Mouse (Mus musculus) heart, adult 9 months (tissue): ENCODE results near the gene Gpatch4.

Experiments used
- DNase-seq, 2 experiments: peaks; one replicate each; pipeline ENCODE4 v3.0.0; 2022; ENCODE audit warnings: low spot score in 2 of 2

Gpatch4 gene

GRCm38 (mm10) chr3:88030608-88031395 is 12.1 kb upstream of the Gpatch4 start:
- peak; percentile 33 to 47 for DNase-seq

GRCm38 (mm10) chr3:88033506-88033905 is 9.4 kb upstream of the Gpatch4 start:
- no peak for DNase-seq

GRCm38 (mm10) chr3:88035561-88036293 is 7.2 kb upstream of the Gpatch4 start:
- DNase-seq = no peak

- no peak for DNase-seq
Measured at GRCm38 (mm10) chr3:88049532-88049931, 6.6 kb downstream of the Gpatch4 start.

- no peak for DNase-seq
Measured at GRCm38 (mm10) chr3:88057030-88057429, 14.1 kb downstream of the Gpatch4 start.

GRCm38 (mm10) chr3:88057902-88058696 is 15.2 kb downstream of the Gpatch4 start, which contains the start of gene Naxe:
Naxe (minus strand) TSS chr3:88058495.
- DNase-seq = peak; percentile 73 to 81

GRCm38 (mm10) chr3:88068386-88068785 is 25.5 kb downstream of the Gpatch4 start:
- no peak for DNase-seq

GRCm38 (mm10) chr3:88071783-88072182 is 28.9 kb downstream of the Gpatch4 start:
- DNase-seq = peak; percentile 67 to 83

GRCm38 (mm10) chr3:88073631-88074030 is 30.7 kb downstream of the Gpatch4 start:
- no peak for DNase-seq

DNA sequence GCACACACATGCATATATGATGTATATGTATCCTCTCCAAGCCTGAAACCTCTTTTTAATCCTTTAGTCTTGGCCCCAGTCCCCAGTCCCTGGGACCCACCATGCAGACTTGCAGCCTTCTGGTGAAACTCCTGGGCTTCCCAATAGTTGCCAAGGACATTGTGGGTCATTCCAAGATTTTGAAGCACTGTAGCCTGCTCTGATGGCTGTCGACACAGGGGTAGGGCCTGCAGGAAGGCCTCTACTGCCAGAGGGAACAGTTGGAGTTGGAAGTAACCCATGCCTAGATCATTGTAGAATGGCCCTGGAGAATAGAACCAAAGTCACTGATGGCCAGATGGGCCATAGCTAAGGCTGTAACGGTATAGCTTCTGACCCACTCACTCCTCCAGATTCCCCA is 31.4 kb downstream of the Gpatch4 start:
- DNase-seq = no peak

- DNase-seq = no peak
Measured at GRCm38 (mm10) chr3:88074766-88075165, 31.9 kb downstream of the Gpatch4 start.

DNA sequence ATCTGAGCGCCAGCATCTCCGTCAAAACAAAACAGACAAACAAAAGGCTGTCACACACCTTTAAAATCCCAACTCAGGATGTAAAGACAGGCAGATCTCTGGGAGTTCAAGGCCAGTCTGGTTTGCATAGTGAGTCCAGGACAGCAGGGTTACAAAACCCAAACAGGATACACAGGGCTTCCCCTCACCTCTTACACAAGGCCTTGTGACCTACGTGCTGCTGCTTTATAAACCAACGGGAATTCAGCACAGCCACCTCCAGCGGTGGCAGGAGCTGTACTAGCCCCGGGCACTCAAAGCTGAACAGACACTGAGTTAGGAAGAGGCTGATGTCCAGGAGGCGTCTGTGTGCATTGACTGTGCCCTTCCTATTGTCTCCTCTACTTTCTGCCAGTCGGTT is 34.5 kb downstream of the Gpatch4 start:
- no peak for DNase-seq

GRCm38 (mm10) chr3:88078204-88078603 is 35.3 kb downstream of the Gpatch4 start, which contains the start of gene Ttc24:
Ttc24 (minus strand) TSS chr3:88078304.
- no peak for DNase-seq

DNA sequence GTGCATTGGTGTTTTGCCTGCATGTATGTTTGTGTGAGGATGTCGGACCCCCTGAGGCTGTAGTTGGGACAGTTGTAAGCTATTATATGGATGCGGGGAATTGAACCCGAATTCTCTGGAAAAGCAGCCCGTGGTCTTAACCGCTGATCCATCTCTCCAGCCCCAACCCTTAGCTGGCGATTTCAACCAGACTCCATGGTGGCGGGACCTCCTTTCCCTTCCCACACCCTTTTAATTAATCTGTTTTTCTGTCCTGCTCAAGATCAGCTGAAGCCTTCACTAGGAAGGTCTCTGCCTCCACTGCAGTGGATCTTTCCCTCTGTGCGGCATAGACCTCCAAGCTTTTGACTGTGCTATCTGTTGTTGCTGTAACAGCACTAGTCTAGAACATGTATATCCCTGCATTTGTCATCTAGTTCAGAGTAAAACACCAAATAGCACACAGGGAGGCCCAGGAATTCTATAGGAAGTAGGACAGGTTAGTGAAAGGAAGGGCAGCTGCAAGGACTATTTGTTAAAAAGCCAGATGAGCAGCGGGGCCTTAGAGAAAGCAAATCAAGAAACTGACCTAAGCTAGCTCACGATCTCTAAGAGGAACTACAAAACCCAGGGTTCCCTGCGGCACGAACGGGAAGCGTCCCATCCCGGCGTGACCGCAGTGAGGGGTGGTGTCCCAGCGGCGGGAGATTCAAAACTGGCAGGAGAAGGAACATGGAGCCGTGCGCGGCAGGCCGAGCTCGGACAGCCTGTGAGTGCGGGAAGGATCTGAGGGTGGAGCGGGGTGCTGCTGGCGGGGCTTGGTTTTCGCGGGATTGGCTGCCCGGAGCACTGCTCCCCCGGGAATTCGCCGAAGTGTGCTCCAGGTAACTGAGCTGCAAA is 38.7 kb downstream of the Gpatch4 start, which contains the start of gene Iqgap3:
Gene Iqgap3 (plus strand): TSS at position 627 of the 879 bp plus-strand sequence.
- DNase-seq = peak; percentile 81 to 87

- no peak for DNase-seq
Measured at GRCm38 (mm10) chr3:88082224-88082618, 39.3 kb downstream of the Gpatch4 start.

DNA sequence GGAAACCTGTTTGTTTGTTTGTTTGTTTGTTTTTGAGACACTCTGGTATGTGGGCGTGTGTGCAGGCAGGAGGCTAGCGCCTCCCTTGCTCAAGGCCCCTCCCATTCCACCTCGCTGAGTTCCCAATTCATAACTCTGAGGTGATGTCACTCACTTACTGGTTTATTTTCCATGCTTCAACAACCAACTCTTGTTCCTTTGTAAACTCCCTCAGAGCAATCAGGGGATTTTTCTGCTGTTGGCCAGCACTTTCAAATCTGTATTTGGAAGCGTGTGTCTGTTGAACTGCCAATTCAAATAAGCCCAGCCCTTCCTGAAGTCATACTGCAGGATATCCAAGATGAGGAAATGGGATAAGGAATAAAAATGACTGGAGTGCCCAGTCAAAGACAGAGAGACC is 39.8 kb downstream of the Gpatch4 start:
- DNase-seq = peak in 1 of 2 experiments; percentile 24

DNA sequence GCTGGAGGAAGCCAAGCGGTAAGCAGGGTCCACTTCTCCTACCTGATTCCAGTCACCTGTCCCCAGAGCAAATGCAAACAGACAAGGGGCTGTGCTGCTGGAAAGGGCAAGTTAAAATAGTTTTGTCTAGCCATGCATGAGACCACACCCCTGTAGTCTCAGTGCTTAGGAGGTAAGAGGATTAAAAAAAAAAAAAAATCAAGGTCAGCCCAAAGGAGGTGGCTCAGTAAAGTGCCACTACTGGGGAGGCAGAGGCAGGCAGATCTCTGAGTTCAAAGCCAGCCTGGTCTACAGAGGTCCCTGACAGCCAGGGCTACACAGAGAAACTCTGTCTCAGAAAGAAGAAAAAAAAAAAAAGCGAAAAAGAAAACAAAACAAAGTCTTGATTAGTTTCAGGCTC is 41.1 kb downstream of the Gpatch4 start:
- no peak for DNase-seq

- DNase-seq = no peak
Measured at GRCm38 (mm10) chr3:88085459-88085858, 42.6 kb downstream of the Gpatch4 start.

DNA sequence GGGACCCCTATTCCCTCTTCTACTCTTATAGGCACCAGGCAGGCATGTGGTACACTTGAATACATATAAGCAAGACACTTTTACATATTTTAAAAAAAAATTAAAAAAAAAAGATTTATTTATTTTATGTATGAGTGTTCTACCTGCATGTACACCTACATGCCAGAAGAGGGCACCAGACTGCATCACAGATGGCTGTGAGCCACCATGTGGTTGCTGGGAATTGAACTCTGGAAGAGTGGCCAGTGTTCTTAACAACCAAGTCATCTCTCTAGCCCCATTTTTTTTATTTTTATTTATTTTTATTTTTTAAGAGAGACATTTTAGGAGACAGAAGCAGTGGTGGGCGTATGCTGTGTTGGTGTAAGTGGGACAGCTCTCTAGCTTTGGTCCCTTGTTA is 44.8 kb downstream of the Gpatch4 start:
- no peak for DNase-seq

GRCm38 (mm10) chr3:88090106-88090505 is 47.2 kb downstream of the Gpatch4 start:
- DNase-seq = no peak

DNA sequence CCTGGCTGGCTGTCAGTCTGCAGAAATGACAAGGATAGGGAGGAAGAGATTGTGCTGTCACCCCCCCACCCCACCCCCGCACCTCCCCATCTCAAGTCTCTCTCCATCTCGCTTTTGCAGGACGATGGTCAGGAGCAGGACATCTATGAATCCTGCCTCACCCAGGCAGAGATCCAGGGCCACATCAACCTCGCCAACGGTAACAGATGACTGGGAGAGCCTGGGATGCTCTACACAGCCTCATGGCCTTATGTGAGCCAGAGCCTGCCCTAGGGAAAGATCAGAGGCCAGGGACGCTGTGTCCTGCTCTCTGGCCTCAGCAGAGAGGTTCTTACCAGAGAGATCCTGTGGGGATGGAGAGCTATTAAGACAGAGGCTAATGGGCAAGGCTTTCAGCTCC is 47.7 kb downstream of the Gpatch4 start:
- DNase-seq = no peak
